Mouse (Mus musculus) brain, embryonic 14.5 days (tissue): ENCODE data around the gene Gm10337.

ENCODE experiments used
- CTCF ChIP-seq: fragments of 200-500 bp; IDR thresholded peaks from 2 replicates; pipeline ENCODE4 v1.5.1; 2012; ENCODE audit warnings: inconsistent platforms, mild to moderate bottlenecking, moderate library complexity, borderline replicate concordance; ENCODE audit not compliant: insufficient read depth, insufficient read length; ENCODE audit errors: extremely low read depth
- POLR2A ChIP-seq: fragments of 200-500 bp; IDR thresholded peaks from 2 replicates; pipeline ENCODE4 v1.6.1; 2012; ENCODE audit warnings: mild to moderate bottlenecking, inconsistent platforms, borderline replicate concordance; ENCODE audit not compliant: poor library complexity, insufficient read depth, insufficient read length, severe bottlenecking; ENCODE audit errors: extremely low read depth

DNA sequence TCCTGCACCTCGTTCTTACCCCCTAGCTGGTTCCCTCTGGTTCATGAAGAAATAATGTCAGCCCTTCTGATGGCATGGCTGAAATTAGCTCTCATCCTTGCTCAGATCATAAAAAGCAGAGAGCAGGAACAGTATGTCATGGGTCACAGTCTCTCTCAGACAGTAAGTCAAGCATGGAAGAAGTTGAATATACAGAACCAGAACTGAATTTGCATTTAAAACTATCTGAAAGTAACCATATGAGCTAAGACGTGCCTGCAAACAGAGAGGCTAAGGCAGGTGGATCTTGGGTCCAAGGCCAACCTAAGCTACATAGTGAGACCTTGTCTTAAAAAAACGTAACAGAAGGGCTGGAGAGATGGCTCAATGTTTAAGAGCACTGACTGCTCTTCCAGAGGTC is 9.5 kb downstream of the Gm10337 start:
- no peak for TF ChIP-seq CTCF
- TF ChIP-seq POLR2A: no peak
